Mouse (Mus musculus): ENCODE data around the gene Grap.

Grap gene

GRCm38 (mm10) chr11:61720636-61721035, 67.6 kb downstream of the Grap start, which contains the start of gene Slc5a10:
TSS of gene Slc5a10 (minus strand) at chr11:61720826.
- DNase-seq (ENCODE audit: low read depth, low spot score), result no peak

GRCm38 (mm10) chr11:61722077-61722476, 69.0 kb downstream of the Grap start:
- no peak for DNase-seq (ENCODE audit: low read depth, low spot score)

Measured in A20 (cell line).